Mouse (Mus musculus): ENCODE data around the gene Ndufc1. TPM values are rescaled to one million over a fixed set of nuclear protein-coding genes. Genes with fewer than 3 reads are reported as not detected.
"Not testable (repeated sequence)": the region's sequence is repeated elsewhere in the genome, so short reads cannot be mapped to it uniquely, and the experiment has no call there.

Ndufc1 gene
- total RNA-seq, 2 experiments from 2014 or later: 570 to 574 TPM

- DNase-seq (ENCODE audit: low spot score in 2 of 2): no peak
Observed at GRCm38 (mm10) chr3:51372883-51373282, 35.9 kb downstream of the Ndufc1 start.

- no peak for DNase-seq (ENCODE audit: low spot score in 2 of 2)
Observed at GRCm38 (mm10) chr3:51371826-51372225, 37.0 kb downstream of the Ndufc1 start.

GRCm38 (mm10) chr3:51368011-51368410, 40.8 kb downstream of the Ndufc1 start:
- no peak for DNase-seq (ENCODE audit: low spot score in 2 of 2)

GRCm38 (mm10) chr3:51366926-51367325, 41.9 kb downstream of the Ndufc1 start:
- no peak for DNase-seq (ENCODE audit: low spot score in 2 of 2)

GRCm38 (mm10) chr3:51365517-51365882, 43.3 kb downstream of the Ndufc1 start:
- DNase-seq (ENCODE audit: low spot score in 2 of 2): no peak

GRCm38 (mm10) chr3:51364703-51365516, 43.9 kb downstream of the Ndufc1 start:
- DNase-seq (ENCODE audit: low spot score in 2 of 2): peak in 1 of 2 experiments; percentile 69

- no peak for DNase-seq (ENCODE audit: low spot score in 2 of 2)
Observed at GRCm38 (mm10) chr3:51361066-51361465, 47.7 kb downstream of the Ndufc1 start.

GRCm38 (mm10) chr3:51359558-51360307, 49.1 kb downstream of the Ndufc1 start:
- DNase-seq (ENCODE audit: low spot score in 2 of 2): no peak

- DNase-seq (ENCODE audit: low spot score in 2 of 2): peak; percentile 45 to 59
Observed at GRCm38 (mm10) chr3:51358660-51359557, 49.9 kb downstream of the Ndufc1 start.

- DNase-seq (ENCODE audit: low spot score in 2 of 2): peak in 1 of 2 experiments; percentile 34
Observed at GRCm38 (mm10) chr3:51358181-51358580, 50.6 kb downstream of the Ndufc1 start.

GRCm38 (mm10) chr3:51357624-51358023, 51.2 kb downstream of the Ndufc1 start:
- DNase-seq (ENCODE audit: low spot score in 2 of 2): no peak

GRCm38 (mm10) chr3:51357078-51357477, 51.7 kb downstream of the Ndufc1 start:
- no peak for DNase-seq (ENCODE audit: low spot score in 2 of 2)

GRCm38 (mm10) chr3:51354956-51355355, 53.8 kb downstream of the Ndufc1 start:
- not testable (repeated sequence) for DNase-seq (ENCODE audit: low spot score in 2 of 2)

Other genes starting within 250 kb of the Ndufc1 start
- gene Noct, start 184.5 kb downstream of the Ndufc1 start, total RNA-seq (2021): 10 to 100 TPM; 11.0 to 12.3 TPM
- gene Elf2, start 68.3 kb downstream of the Ndufc1 start, total RNA-seq (2021): 10 to 100 TPM; 63.4 to 77.1 TPM
- 1 to 10 TPM in 1 of 2 experiments, under 1 TPM in 1; 0.44 to 1.0 TPM for gene Mgarp, start 12.2 kb downstream of the Ndufc1 start, total RNA-seq (2021)
- gene Naa15, start 6.2 kb upstream of the Ndufc1 start, total RNA-seq (2021): 10 to 100 TPM; 48.3 to 52.7 TPM
- gene Rab33b, start 74.9 kb upstream of the Ndufc1 start, total RNA-seq (2021): 10 to 100 TPM; 16.5 to 21.0 TPM
- gene Setd7, start 151.9 kb upstream of the Ndufc1 start, total RNA-seq (2021): 10 to 100 TPM; 74.5 to 82.5 TPM

Data from gastrocnemius, postnatal 4 days (tissue).